Mouse (Mus musculus) heart, adult 11 months (tissue): ENCODE results near the gene Hes7.

Experiments used
- DNase-seq: peaks from one replicate; pipeline ENCODE4 v3.0.0; 2022

The Hes7 gene

DNA sequence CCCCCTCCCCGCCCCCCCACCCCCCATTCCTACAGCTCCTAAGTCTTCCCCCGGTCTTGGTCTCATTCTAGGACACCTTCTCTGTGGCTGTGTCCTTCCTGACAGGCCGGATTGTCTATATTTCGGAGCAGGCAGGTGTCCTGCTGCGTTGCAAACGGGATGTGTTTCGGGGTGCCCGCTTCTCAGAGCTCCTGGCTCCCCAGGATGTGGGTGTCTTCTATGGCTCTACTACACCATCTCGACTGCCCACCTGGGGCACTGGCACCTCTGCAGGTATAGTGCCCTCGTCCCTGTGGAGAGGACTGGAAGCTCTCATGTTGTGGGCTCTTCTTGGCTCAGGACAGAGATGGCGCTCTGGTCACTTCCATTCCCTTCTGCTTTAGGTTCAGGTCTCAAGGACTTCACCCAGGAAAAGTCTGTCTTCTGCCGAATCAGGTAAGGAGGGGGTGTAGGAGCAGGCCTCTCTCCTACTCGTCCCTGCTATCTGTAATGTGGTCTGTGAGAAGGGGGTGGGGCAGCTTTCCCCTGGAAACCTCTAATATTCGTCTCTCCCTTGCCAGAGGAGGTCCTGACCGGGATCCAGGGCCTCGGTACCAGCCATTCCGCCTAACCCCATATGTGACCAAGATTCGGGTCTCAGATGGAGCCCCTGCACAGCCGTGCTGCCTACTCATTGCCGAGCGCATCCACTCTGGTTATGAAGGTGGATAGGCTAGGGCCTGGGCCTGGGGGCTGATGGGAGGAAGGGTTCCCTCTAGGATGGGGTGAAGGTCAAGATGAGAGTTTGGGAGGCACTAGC is 18.4 kb upstream of the Hes7 start:
- peak; percentile 95 for DNase-seq

DNA sequence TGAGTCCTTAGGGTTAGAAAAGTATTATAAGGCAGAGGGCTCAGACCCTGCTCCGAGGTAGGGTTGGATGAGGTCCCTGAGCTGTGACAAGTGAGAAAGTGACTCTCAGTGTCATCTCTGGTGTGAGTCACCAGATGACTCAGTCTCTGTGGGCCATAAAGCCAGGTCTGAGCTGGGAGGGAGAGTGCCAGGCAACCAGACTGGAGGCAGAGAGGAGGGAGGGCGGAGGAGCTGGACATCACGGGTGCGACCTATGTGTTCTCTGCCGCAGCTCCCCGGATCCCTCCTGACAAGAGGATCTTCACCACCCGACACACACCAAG is 17.8 kb upstream of the Hes7 start:
- DNase-seq = peak; percentile 94

DNA sequence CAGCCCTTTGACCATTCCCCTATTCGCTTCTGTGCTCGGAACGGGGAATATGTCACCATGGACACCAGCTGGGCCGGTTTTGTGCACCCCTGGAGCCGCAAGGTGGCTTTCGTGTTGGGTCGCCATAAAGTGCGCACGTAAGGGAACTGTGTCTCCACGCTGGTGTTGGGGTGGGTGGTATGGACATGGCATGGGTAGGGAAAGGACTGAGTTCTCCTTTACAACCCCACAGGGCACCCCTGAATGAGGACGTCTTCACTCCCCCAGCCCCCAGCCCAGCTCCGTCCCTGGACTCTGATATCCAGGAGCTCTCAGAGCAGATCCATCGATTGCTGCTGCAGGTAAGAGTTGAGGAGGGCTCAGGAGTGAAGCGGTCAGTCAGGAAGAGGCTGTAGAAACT is 17.1 kb upstream of the Hes7 start:
- peak; percentile 93 for DNase-seq

DNA sequence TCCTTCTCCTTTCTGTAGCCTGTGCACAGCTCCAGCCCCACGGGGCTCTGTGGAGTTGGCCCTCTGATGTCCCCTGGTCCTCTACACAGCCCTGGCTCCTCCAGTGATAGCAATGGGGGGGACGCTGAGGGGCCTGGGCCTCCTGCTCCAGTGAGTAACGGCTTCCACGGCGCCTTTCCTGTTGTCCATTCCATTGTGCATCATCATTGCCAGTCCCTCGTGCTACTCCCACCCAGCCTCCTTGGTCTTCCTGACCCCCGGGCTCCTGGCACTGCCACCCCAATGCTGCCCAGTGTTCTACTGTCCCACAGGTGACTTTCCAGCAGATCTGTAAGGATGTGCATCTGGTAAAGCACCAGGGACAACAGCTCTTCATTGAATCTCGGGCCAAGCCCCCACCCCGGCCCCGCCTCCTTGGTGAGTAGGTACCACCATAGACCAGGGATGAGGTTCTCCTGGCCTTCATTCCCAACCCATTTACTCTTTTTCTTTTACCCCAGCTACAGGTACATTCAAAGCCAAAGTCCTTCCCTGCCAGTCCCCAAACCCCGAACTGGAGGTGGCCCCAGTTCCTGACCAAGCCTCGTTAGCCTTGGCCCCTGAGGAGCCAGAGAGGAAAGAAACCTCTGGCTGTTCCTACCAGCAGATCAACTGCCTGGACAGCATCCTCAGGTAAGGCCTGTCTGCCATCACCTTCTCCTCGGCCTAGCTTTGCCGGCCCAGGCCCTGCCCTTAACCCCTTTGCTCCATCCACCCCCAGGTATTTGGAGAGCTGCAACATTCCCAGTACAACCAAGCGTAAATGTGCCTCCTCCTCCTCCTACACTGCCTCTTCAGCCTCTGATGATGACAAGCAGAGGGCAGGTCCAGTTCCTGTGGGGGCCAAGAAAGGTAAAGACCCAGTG is 16.4 kb upstream of the Hes7 start:
- DNase-seq = peak; percentile 94

GRCm38 (mm10) chr11:69104487-69104886 is 15.7 kb upstream of the Hes7 start:
- peak; percentile 95 for DNase-seq

GRCm38 (mm10) chr11:69105227-69105626 is 15.0 kb upstream of the Hes7 start:
- peak; percentile 92 for DNase-seq

DNA sequence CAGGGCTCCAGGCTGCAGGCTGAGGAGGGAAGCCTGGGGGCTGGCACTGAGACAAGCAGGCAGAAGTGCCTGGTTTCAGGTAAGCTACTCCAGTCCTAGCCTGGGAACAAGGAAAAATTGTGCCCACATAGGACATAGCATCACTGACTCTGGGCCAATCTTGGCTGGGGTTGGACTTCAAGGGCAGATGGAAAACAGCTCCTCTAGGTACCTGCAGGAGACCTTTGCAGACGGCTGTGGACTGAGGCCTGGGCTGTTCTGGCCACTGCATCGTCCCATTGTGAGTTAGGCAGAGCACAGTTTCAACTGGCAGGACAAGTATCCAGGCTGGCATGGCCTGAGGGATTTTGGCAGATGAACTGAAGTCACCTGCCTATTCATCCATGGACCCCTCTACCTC is 14.4 kb upstream of the Hes7 start:
- DNase-seq = peak; percentile 90

DNA sequence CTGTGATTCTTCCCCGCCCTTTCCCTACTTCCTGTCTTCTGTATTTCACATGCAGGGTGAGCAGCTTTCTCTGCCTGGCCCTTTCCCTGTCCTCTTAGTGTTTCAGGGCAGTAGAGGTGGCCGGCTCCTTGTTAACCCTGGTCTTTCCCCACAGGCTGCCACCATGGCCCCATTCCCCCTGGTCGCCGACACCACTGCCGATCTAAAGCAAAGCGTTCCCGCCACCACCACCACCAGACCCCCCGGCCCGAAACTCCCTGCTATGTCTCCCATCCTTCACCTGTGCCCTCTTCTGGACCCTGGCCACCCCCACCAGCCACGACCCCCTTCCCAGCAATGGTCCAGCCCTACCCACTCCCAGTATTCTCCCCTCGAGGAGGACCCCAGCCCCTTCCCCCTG is 13.9 kb upstream of the Hes7 start:
- peak; percentile 95 for DNase-seq

DNA sequence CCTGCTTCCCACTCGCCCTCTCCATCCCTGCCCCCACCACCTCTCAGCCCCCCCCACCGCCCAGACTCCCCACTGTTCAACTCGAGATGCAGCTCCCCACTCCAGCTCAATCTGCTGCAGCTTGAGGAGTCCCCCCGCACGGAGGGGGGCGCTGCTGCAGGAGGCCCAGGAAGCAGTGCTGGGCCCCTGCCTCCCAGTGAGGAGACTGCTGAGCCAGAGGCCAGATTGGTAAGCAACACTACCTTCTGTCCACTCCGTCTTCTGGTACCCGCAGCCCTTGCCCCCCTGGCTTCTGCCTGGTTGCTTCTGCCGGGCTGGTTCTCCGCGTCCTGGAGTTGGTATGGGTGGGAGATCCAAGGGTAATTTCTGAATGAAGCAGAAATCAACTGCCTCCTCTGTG is 13.4 kb upstream of the Hes7 start:
- peak; percentile 94 for DNase-seq

DNA sequence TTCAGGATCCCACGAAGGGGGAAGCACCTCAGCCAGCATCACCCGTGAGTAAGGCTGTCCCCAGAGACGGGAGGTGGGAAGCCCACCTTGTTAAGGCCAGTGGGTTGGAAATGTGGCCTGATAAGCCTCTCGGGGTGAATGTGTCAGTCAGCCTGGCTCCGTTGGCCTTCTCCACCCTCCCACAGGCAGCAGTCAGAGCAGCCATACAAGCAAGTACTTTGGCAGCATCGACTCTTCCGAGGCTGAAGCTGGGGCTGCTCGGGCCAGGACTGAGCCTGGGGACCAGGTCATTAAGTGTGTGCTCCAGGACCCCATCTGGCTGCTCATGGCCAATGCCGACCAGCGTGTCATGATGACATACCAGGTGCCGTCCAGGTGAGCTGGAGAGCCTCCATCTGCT is 12.5 kb upstream of the Hes7 start:
- DNase-seq = peak; percentile 93

DNA sequence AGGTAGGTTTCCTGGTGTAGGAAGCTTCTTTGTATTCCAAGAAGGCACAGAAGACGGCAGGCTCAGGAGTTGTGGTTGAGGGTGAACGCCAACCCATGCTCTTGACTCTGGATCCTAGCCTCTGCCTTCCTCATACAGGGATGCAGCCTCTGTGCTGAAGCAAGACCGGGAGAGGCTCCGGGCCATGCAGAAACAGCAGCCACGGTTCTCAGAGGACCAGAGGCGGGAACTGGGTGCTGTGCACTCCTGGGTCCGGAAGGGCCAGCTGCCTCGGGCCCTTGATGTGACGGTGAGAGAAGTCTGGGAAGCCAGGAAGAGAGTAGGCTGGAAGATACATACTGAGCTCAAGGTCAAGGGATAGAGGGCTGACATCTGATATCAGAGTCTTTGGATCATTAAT is 12.0 kb upstream of the Hes7 start:
- DNase-seq = peak; percentile 89

DNA sequence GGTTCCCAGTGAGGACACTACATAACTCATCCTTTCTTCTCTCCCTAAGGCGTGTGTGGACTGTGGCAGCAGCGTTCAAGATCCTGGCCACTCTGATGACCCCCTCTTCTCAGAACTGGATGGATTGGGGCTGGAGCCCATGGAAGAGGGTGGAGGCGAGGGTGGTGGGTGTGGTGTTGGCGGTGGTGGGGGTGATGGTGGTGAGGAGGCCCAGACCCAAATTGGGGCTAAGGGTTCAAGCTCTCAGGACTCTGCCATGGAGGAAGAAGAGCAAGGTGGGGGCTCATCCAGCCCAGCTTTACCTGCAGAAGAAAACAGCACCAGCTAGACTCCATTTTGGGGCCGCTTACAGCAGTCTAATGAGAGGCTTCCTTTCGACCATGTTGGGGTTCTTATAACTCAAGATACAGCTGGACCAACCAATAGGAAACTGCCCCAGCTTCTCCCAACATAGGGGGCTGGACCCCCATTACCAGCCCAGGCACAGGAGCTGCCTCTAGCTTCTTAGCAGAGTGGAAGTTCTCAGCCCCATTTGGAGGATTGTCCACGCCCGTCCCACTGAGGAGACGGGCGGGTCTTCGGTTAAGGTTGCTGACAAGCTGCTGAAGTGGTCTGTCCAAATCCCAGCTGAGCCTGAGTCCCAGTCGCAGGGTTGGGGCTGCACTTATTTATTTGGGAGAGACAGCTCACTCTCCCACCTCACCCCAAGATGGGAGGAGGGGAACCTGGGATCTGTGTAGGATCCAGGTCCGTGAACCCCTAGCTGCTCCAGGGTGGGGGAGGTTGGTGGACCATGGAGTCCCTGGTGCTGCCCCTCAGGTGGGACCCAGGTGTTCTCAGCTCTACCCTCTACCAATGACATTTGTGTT is 10.9 kb upstream of the Hes7 start:
- peak; percentile 96 for DNase-seq

DNA sequence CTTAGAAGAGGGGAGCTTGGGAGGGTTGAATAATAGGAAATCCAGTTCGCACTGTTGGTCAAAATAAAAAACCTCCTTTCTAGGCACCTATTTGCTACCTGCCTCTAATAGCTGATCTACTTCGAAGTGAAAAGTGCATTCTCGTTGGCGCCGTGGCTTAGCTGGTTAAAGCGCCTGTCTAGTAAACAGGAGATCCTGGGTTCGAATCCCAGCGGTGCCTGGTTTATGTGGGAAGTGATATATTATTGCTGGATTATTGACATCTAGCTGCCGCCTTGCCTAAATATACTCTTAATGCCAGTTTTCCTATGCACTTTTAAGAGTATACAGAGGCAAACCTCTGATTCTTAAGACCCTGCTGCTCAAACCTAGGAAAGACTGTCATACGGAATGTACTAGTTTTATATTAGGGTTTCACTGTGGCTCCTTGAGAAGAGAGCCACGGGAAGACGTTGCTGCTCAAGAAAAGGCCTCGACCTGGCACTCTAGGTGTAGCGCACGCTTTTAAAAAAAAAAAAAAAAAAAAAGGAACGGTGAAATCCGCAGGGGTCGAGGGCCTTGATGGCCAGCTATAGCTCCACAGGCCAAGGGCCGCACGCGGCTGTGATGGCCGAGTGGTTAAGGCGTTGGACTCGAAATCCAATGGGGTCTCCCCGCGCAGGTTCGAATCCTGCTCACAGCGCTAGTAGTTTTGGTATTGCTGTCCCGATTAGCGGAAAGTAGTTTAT is 9.7 kb upstream of the Hes7 start:
- DNase-seq = peak; percentile 98

GRCm38 (mm10) chr11:69111051-69111810 is 9.0 kb upstream of the Hes7 start:
- peak; percentile 91 for DNase-seq

GRCm38 (mm10) chr11:69111865-69112264 is 8.3 kb upstream of the Hes7 start:
- peak; percentile 91 for DNase-seq

GRCm38 (mm10) chr11:69114018-69114417 is 6.2 kb upstream of the Hes7 start:
- DNase-seq = no peak

DNA sequence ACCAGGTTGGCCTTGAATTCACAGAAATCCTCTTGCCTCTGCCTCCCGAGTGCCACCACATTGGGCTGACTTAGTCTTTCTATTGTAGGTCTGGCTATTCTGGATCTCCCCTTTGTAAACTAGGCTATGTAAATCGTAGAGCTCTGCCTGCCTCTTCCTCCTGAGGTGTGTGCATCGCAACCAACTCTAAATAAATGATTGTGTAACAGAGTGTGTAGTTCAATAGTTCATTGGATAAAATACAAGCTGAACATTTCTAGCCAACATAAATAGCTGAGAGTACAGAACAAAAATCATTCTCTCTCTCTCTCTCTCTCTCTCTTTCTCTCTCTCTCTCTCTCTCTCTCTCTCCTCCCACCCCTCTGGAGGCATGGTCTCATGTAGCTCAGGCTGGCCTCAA is 5.6 kb upstream of the Hes7 start:
- DNase-seq = no peak

DNA sequence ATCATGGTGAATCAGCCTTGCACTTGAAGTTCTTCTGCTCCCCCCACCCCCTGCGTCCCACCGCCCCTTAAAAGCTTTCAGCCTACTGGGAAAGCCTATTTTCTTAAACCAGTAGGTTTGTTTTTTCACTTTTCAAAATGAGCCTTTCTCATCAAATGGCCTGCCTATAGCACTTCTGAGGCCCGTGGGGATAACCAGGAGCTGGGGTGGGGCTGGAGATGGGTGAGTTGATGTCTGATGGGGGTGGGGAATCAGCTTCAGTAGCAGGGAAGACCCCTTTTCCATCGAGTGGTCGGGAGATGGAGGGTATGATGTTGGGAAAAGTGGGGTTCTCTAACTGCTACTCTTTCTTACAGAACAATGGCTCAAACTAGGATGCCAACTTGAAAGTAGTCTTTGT is 3.4 kb upstream of the Hes7 start:
- DNase-seq = peak; percentile 92

- DNase-seq = peak; percentile 98
Observed at GRCm38 (mm10) chr11:69117737-69118695, 2.2 kb upstream of the Hes7 start.

DNA sequence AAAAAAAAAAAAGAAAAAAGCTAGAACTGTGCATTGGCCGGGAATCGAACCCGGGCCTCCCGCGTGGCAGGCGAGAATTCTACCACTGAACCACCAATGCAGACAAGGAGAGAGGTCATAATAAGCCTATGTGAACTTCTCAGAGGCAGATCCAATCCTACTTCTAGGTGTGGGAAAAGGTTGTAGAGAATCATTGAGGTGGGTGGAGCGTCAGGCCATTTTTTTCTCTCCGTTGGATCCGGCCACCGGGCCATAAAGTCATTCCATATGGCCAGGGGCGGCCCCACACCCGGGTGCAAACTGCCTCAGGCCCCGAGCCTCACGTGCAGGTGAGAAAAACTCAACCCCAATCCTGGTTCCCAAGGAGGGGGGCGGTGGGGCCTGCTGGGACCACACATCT is 1.4 kb upstream of the Hes7 start:
- peak; percentile 98 for DNase-seq
